Mouse (Mus musculus): Measurements from ENCODE around the gene Galnt18. TPM values are rescaled to one million over a fixed set of nuclear protein-coding genes. Genes with fewer than 3 reads are reported as not detected.

Galnt18 gene
- total RNA-seq, 1 experiment = 0.89 TPM

GRCm38 (mm10) chr7:111603186-111603585, 176.6 kb downstream of the Galnt18 start:
- Histone ChIP-seq H3K4me1 (ENCODE audit: control insufficient read depth in 2 of 2, insufficient read depth in 2 of 2, low read length in 2 of 2, poor library complexity in 1 of 2) (no peaks in the 10 kb centered on the region), H3K27ac (ENCODE audit: insufficient read depth, low read depth, low read length, poor library complexity, severe bottlenecking) (no peak overlapping the region), H3K36me3 (ENCODE audit: control insufficient read depth, insufficient read depth, low read length, poor library complexity, severe bottlenecking) (no peaks in the 10 kb centered on the region), H3K9me3 (ENCODE audit: control insufficient read depth, insufficient read depth, low read depth, low read length) (no peaks in the 10 kb centered on the region), H3K9ac (ENCODE audit: insufficient read depth, low read depth, low read length, poor library complexity, severe bottlenecking) (no peak overlapping the region), H3K4me3 (ENCODE audit: insufficient read depth in 1 of 2, low read depth in 1 of 2, low read length in 2 of 2, poor library complexity in 1 of 2, severe bottlenecking in 1 of 2) (no peak overlapping the region)
- DNase-seq (ENCODE audit: low read depth, low spot score) = no peak
- in situ Hi-C loops (cut with MboI; ENCODE audit: low sequenced_read_pairs in 2 of 2, unreplicated experiment in 2 of 2) = no loop called here
- TF ChIP-seq MAFK (IDR thresholded peaks at IDR 0.05; ENCODE audit: insufficient read depth, low read depth, low read length) (no peak), ZNF384 (IDR thresholded peaks at IDR 0.05; ENCODE audit: low read depth, low read length) (no peak), ZC3H11A (IDR thresholded peaks at IDR 0.05; ENCODE audit: borderline replicate concordance, low read depth, low read length) (no peak), HCFC1 (IDR thresholded peaks at IDR 0.05; ENCODE audit: borderline replicate concordance, insufficient read depth, low read length) (no peak), CHD2 (IDR thresholded peaks at IDR 0.05; ENCODE audit: low read depth, low read length) (no peak)

- no peak for TF ChIP-seq ZC3H11A (IDR thresholded peaks at IDR 0.05; ENCODE audit: borderline replicate concordance, low read depth, low read length)
- 0 out of 2 replicates have a peak, but pooled peaks have one; percentile 20 for TF ChIP-seq MAFK (IDR thresholded peaks at IDR 0.05; ENCODE audit: insufficient read depth, low read depth, low read length)
- TF ChIP-seq CHD2 (IDR thresholded peaks at IDR 0.05; ENCODE audit: low read depth, low read length) = no peak
- TF ChIP-seq ZNF384 (IDR thresholded peaks at IDR 0.05; ENCODE audit: low read depth, low read length) = no peak
- TF ChIP-seq HCFC1 (IDR thresholded peaks at IDR 0.05; ENCODE audit: borderline replicate concordance, insufficient read depth, low read length) = no peak
- H3K4me3 ChIP-seq (ENCODE audit: insufficient read depth in 1 of 2, low read depth in 1 of 2, low read length in 2 of 2, poor library complexity in 1 of 2, severe bottlenecking in 1 of 2) = no peak overlapping the region
- in situ Hi-C loops (cut with MboI; ENCODE audit: low sequenced_read_pairs in 2 of 2, unreplicated experiment in 2 of 2) = no loop called here
- H3K9ac ChIP-seq (ENCODE audit: insufficient read depth, low read depth, low read length, poor library complexity, severe bottlenecking) = no peak overlapping the region
- no peak for DNase-seq (ENCODE audit: low read depth, low spot score)
- no peaks in the 10 kb centered on the region for H3K9me3 ChIP-seq (ENCODE audit: control insufficient read depth, insufficient read depth, low read depth, low read length)
- H3K27ac ChIP-seq (ENCODE audit: insufficient read depth, low read depth, low read length, poor library complexity, severe bottlenecking) = no peak overlapping the region
- H3K36me3 ChIP-seq (ENCODE audit: control insufficient read depth, insufficient read depth, low read length, poor library complexity, severe bottlenecking) = no peaks in the 10 kb centered on the region
- no peaks in the 10 kb centered on the region for H3K4me1 ChIP-seq (ENCODE audit: control insufficient read depth in 2 of 2, insufficient read depth in 2 of 2, low read length in 2 of 2, poor library complexity in 1 of 2)
These were observed 178.3 kb downstream of the Galnt18 start for GRCm38 (mm10) chr7:111601339-111602067.

GRCm38 (mm10) chr7:111600756-111601155, 179.0 kb downstream of the Galnt18 start:
- TF ChIP-seq ZC3H11A (IDR thresholded peaks at IDR 0.05; ENCODE audit: borderline replicate concordance, low read depth, low read length) (no peak), ZNF384 (IDR thresholded peaks at IDR 0.05; ENCODE audit: low read depth, low read length) (no peak), HCFC1 (IDR thresholded peaks at IDR 0.05; ENCODE audit: borderline replicate concordance, insufficient read depth, low read length) (no peak), CHD2 (IDR thresholded peaks at IDR 0.05; ENCODE audit: low read depth, low read length) (no peak), MAFK (IDR thresholded peaks at IDR 0.05; ENCODE audit: insufficient read depth, low read depth, low read length) (no peak)

GRCm38 (mm10) chr7:111593680-111594079, 186.1 kb downstream of the Galnt18 start:
- TF ChIP-seq MAFK (IDR thresholded peaks at IDR 0.05; ENCODE audit: insufficient read depth, low read depth, low read length) = no peak
- no peak for TF ChIP-seq ZC3H11A (IDR thresholded peaks at IDR 0.05; ENCODE audit: borderline replicate concordance, low read depth, low read length)
- no peak for TF ChIP-seq CHD2 (IDR thresholded peaks at IDR 0.05; ENCODE audit: low read depth, low read length)
- no peak for TF ChIP-seq ZNF384 (IDR thresholded peaks at IDR 0.05; ENCODE audit: low read depth, low read length)
- H3K9me3 ChIP-seq (ENCODE audit: control insufficient read depth, insufficient read depth, low read depth, low read length) = no peaks in the 10 kb centered on the region
- in situ Hi-C loops (cut with MboI; ENCODE audit: low sequenced_read_pairs in 2 of 2, unreplicated experiment in 2 of 2) = no loop called here
- no peaks in the 10 kb centered on the region for H3K4me1 ChIP-seq (ENCODE audit: control insufficient read depth in 2 of 2, insufficient read depth in 2 of 2, low read length in 2 of 2, poor library complexity in 1 of 2)
- no peak for DNase-seq (ENCODE audit: low read depth, low spot score)
- no peaks in the 10 kb centered on the region for H3K36me3 ChIP-seq (ENCODE audit: control insufficient read depth, insufficient read depth, low read length, poor library complexity, severe bottlenecking)
- no peak overlapping the region for H3K4me3 ChIP-seq (ENCODE audit: insufficient read depth in 1 of 2, low read depth in 1 of 2, low read length in 2 of 2, poor library complexity in 1 of 2, severe bottlenecking in 1 of 2)
- H3K9ac ChIP-seq (ENCODE audit: insufficient read depth, low read depth, low read length, poor library complexity, severe bottlenecking) = no peak overlapping the region
- H3K27ac ChIP-seq (ENCODE audit: insufficient read depth, low read depth, low read length, poor library complexity, severe bottlenecking) = no peak overlapping the region

More at GRCm38 (mm10) chr7:111600756-111601155, 179.0 kb downstream of the Galnt18 start:
- peak; percentile 1 for DNase-seq (ENCODE audit: low read depth, low spot score)
- in situ Hi-C loops (cut with MboI; ENCODE audit: low sequenced_read_pairs in 2 of 2, unreplicated experiment in 2 of 2) = no loop called here
- no peaks in the 10 kb centered on the region for H3K36me3 ChIP-seq (ENCODE audit: control insufficient read depth, insufficient read depth, low read length, poor library complexity, severe bottlenecking)
- no peak overlapping the region for H3K27ac ChIP-seq (ENCODE audit: insufficient read depth, low read depth, low read length, poor library complexity, severe bottlenecking)
- no peaks in the 10 kb centered on the region for H3K4me1 ChIP-seq (ENCODE audit: control insufficient read depth in 2 of 2, insufficient read depth in 2 of 2, low read length in 2 of 2, poor library complexity in 1 of 2)
- no peak overlapping the region for H3K4me3 ChIP-seq (ENCODE audit: insufficient read depth in 1 of 2, low read depth in 1 of 2, low read length in 2 of 2, poor library complexity in 1 of 2, severe bottlenecking in 1 of 2)
- H3K9me3 ChIP-seq (ENCODE audit: control insufficient read depth, insufficient read depth, low read depth, low read length) = no peaks in the 10 kb centered on the region
- H3K9ac ChIP-seq (ENCODE audit: insufficient read depth, low read depth, low read length, poor library complexity, severe bottlenecking) = no peak overlapping the region

All from ES-E14 (cell line).